ENCODE assay signal across 8 mouse cellular contexts in genomic region chr3:55787487-55788213, GRCm38 (mm10). TPM values are rescaled to one million over a fixed set of nuclear protein-coding genes. Genes with fewer than 3 reads are reported as not detected.
DNase-seq lines count a peak whose midpoint lies in the region; ATAC-seq and TF ChIP-seq lines count a peak whose summit lies in the region.

No protein-coding gene starts in this region.

- H3K27ac ChIP-seq in left cerebral cortex, adult 2 months: peak overlapping the region; percentile 76
- peak overlapping the region; percentile 52 for H3K27ac ChIP-seq in heart, adult 2 months
- no peak overlapping the region for H3K27ac ChIP-seq in intestine, postnatal 0 days (ENCODE audit: low read depth, low read length)
- peak overlapping the region; percentile 92 for H3K27ac ChIP-seq in neural tube, embryonic 15.5 days (replicated peaks)

- no peak for TF ChIP-seq CTCF in left cerebral cortex, adult 2 months (IDR thresholded peaks at IDR 0.05)
- TF ChIP-seq CTCF in heart, adult 2 months (IDR thresholded peaks at IDR 0.05): 0 out of 2 replicates have a peak, but pooled peaks have one; percentile 3
- TF ChIP-seq CTCF in intestine, postnatal 0 days (IDR thresholded peaks at IDR 0.05; ENCODE audit: low read depth): no peak
- TF ChIP-seq CTCF in lung, adult 2 months (IDR thresholded peaks at IDR 0.05; ENCODE audit: insufficient read depth, low read length): no peak

- no peaks in the 10 kb centered on the region for H3K27me3 ChIP-seq in heart, adult 2 months (ENCODE audit: control insufficient read depth, insufficient read depth, low read length)
- H3K27me3 ChIP-seq in intestine, postnatal 0 days (replicated peaks; ENCODE audit: control insufficient read depth, insufficient read depth, low read length): peaks cover 30% of the 10 kb centered on the region; the same call in 1 of the 2 replicates
- 0 out of 2 replicates have a peak, but pooled peaks cover 2% of the 10 kb centered on the region for H3K27me3 ChIP-seq in neural tube, embryonic 15.5 days (replicated peaks)

- no peaks in the 10 kb centered on the region; the same call in 1 of the 2 replicates for H3K4me1 ChIP-seq in heart, adult 2 months (ENCODE audit: control insufficient read depth, insufficient read depth, low read length)
- H3K4me1 ChIP-seq in intestine, postnatal 0 days (replicated peaks; ENCODE audit: control insufficient read depth, insufficient read depth, low read length): no peaks in the 10 kb centered on the region
- no peaks in the 10 kb centered on the region for H3K4me1 ChIP-seq in lung, adult 2 months (ENCODE audit: control insufficient read depth, insufficient read depth, low read length)
- H3K4me1 ChIP-seq in neural tube, embryonic 15.5 days: peaks cover 22% of the 10 kb centered on the region

- DNase-seq in left cerebral cortex, adult 2 months (ENCODE audit: extremely low spot score in 1 of 2, low spot score in 2 of 2): peak; percentile 28 to 37
- no peak for DNase-seq in left cerebral cortex, adult 9 months (ENCODE audit: low spot score in 2 of 2)
- peak; percentile 80 for DNase-seq in embryo, embryonic 11 days
- DNase-seq in heart, adult 2 months: peak; percentile 60 to 72
- peak; percentile 17 for DNase-seq in lung, adult 2 months
- no peak for DNase-seq in frontal cortex, postnatal 14 days (ENCODE audit: low spot score in 2 of 2)

- 12% methylated on average over 51 of the region's 54 CpGs for WGBS in heart, adult 2 months
- 4% methylated on average over 54 of the region's 54 CpGs for WGBS in intestine, postnatal 0 days
- WGBS in lung, adult 2 months: 9% methylated on average over 54 of the region's 54 CpGs
- 3% methylated on average over 54 of the region's 54 CpGs for WGBS in neural tube, embryonic 15.5 days

- intact Hi-C loops in left cerebral cortex, adult 2 months (cut with DNase I): loop anchor here (10.0 kb wide), 1 partner anchor 213 kb away; no protein-coding TSS in a partner anchor
- intact Hi-C loops in heart, adult 2 months (cut with DNase I): loop anchor here (10.0 kb wide), 2 partner anchors 263 to 413 kb away; no protein-coding TSS in a partner anchor

- H3K9me3 ChIP-seq in intestine, postnatal 0 days (ENCODE audit: control insufficient read depth): no peaks in the 10 kb centered on the region
- no peaks in the 10 kb centered on the region for H3K9me3 ChIP-seq in neural tube, embryonic 15.5 days (replicated peaks)

- TF ChIP-seq EP300 in heart, adult 2 months (IDR thresholded peaks at IDR 0.05; ENCODE audit: insufficient read depth, low read depth, low read length): no peak

- H3K79me2 ChIP-seq in heart, adult 2 months (replicated peaks; ENCODE audit: control insufficient read depth, insufficient read depth, low read length): no peaks in the 10 kb centered on the region

- H3K4me3 ChIP-seq in left cerebral cortex, adult 2 months: peak overlapping the region; percentile 29
- peak overlapping the region; percentile 50 for H3K4me3 ChIP-seq in heart, adult 2 months
- peak overlapping the region; percentile 49 for H3K4me3 ChIP-seq in intestine, postnatal 0 days (ENCODE audit: low read depth, low read length)
- peak overlapping the region; percentile 5 for H3K4me3 ChIP-seq in lung, adult 2 months (replicated peaks; ENCODE audit: extremely low read depth, low read depth, low read length)
- peak overlapping the region; percentile 36 for H3K4me3 ChIP-seq in neural tube, embryonic 15.5 days (replicated peaks)

- no peak for TF ChIP-seq POLR2A in heart, adult 2 months (IDR thresholded peaks at IDR 0.05; ENCODE audit: insufficient read depth, low read depth, low read length)
- no peak for TF ChIP-seq POLR2A in lung, adult 2 months (IDR thresholded peaks at IDR 0.05; ENCODE audit: borderline replicate concordance, extremely low read depth, low read depth, low read length)

- H3K9ac ChIP-seq in heart, adult 2 months (ENCODE audit: low read depth, low read length): peak overlapping the region; percentile 64
- 0 out of 2 replicates have a peak overlapping the region, but pooled peaks have one; percentile 31 for H3K9ac ChIP-seq in intestine, postnatal 0 days (ENCODE audit: low read depth, low read length)
- H3K9ac ChIP-seq in neural tube, embryonic 15.5 days (replicated peaks): peak overlapping the region; percentile 57

- no peaks in the 10 kb centered on the region for H3K36me3 ChIP-seq in heart, adult 2 months (ENCODE audit: control insufficient read depth, insufficient read depth, low read length)
- no peaks in the 10 kb centered on the region for H3K36me3 ChIP-seq in intestine, postnatal 0 days (ENCODE audit: control insufficient read depth, insufficient read depth)
- H3K36me3 ChIP-seq in neural tube, embryonic 15.5 days: no peaks in the 10 kb centered on the region

- peak overlapping the region; percentile 72 for H3K4me2 ChIP-seq in intestine, postnatal 0 days (replicated peaks; ENCODE audit: low read depth)
- H3K4me2 ChIP-seq in neural tube, embryonic 15.5 days: peak overlapping the region; percentile 63

- ATAC-seq in intestine, postnatal 0 days: peak; percentile 54; the same call in 1 of the 2 replicates
- ATAC-seq in neural tube, embryonic 15.5 days (ENCODE audit: low FRiP score): peak; percentile 57

RNA-seq across cellular contexts. Expression of gene Mab21l1, which starts 5.3 kb away (rescaled TPM):
- total RNA-seq in left cerebral cortex, adult 2 months (2021): 1 to 10 TPM; 1.7 to 2.0 TPM
- total RNA-seq in heart, adult 2 months (2021): under 1 TPM; 0.09 to 0.13 TPM
- 0.09 and 0.16 TPM in 2 replicates for polyA plus RNA-seq in heart, adult 2 months (2012; rRNA removed)
- 4.0 TPM in 2 replicates for polyA plus RNA-seq in intestine, postnatal 0 days (2015; fragmentation: Nextera tagmentation; extraction: Ambion mirVana)
- 0.04 TPM in 1 of 2 replicates, not detected in the other for polyA plus RNA-seq in lung, adult 2 months (2012; rRNA removed)
- polyA plus RNA-seq in neural tube, embryonic 15.5 days (2015; fragmentation: Nextera tagmentation; extraction: Ambion mirVana): 67.4 and 85.1 TPM in 2 replicates

Comparison
In these comparisons a context has a peak if more than half of its experiments do, and no peak if none do; other contexts are left out.
1. DNase-seq: peak in left cerebral cortex, adult 2 months (2 of 2), embryo, embryonic 11 days (single experiment), heart, adult 2 months (2 of 2) and lung, adult 2 months (single experiment); none in left cerebral cortex, adult 9 months (0 of 2) and frontal cortex, postnatal 14 days (0 of 2).
2. RNA of gene Mab21l1, which starts 5.3 kb away (polyA plus RNA-seq): 67.4 to 85.1 TPM in neural tube, embryonic 15.5 days; 4.0 TPM in intestine, postnatal 0 days, 0.09 to 0.16 TPM in heart, adult 2 months and 0.04 TPM in lung, adult 2 months; every median in the first group is over 10 times any median in the second.
3. Peak in every context shown above with its lines, with median percentiles within 50 percentile points of each other: H3K4me3 ChIP-seq and H3K9ac ChIP-seq.